Mouse (Mus musculus): ENCODE measurements around the gene Dennd6a.
A peak's percentile ranks its signal among the peaks of the same experiment; 100 is the strongest.

GRCm38 (mm10) chr14:26534757-26535479 lies 38.7 kb upstream of the Dennd6a start, which contains the start of gene Slmap:
- TF ChIP-seq CTCF (IDR thresholded peaks at IDR 0.05; ENCODE audit: extremely low read depth, insufficient read depth, insufficient read length, insufficient replicate concordance) (no peak), POLR2A (IDR thresholded peaks at IDR 0.05; ENCODE audit: low read depth, low read length) (peak; percentile 51; the same call in 1 of the 2 replicates)

Data from spleen, adult 2 months (tissue).